Comparison of ENCODE assay signal across 14 mouse cellular contexts in the genomic region with DNA sequence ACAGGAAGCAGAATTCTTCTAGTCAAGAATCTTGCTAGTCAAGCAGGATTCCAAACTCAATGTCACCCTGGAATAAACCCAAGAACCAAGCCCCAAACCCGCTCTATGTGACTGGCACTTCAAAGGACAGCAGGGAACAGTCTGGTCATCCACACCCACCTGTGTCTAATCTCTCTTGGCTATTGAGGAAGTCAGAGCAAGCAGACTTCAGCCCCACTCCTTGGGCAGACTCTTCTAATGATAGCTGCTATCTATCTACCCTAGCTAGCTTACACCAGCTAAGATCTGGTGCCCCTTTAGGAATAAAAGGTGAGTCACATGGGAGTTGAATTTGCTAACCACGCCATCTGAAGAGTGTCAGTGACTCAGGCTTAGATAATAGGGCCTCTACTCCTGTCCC. TPM values are rescaled to one million over a fixed set of nuclear protein-coding genes. Genes with fewer than 3 reads are reported as not detected.
DNase-seq lines count a peak whose midpoint lies in the region; ATAC-seq and TF ChIP-seq lines count a peak whose summit lies in the region.
"Had no signal": no experiment of that assay in that cellular context is flagged by ENCODE, and none has a peak within 500 bp of the region (broad histone marks: within the 10 kb centered on the region; RNA-seq: fewer than 3 reads in every experiment).

No protein-coding gene starts in this region.

- no peak overlapping the region for H3K4me2 ChIP-seq in liver, embryonic 13.5 days
- no peak overlapping the region for H3K4me2 ChIP-seq in liver, embryonic 12.5 days
- no peak overlapping the region for H3K4me2 ChIP-seq in forebrain, embryonic 14.5 days (ENCODE audit: low read length)
- H3K4me2 ChIP-seq: neural tube, embryonic 12.5 days had no signal

- H3K9me3 ChIP-seq in liver, embryonic 13.5 days (replicated peaks) = no peaks in the 10 kb centered on the region
- no peaks in the 10 kb centered on the region for H3K9me3 ChIP-seq in liver, embryonic 12.5 days (replicated peaks)
- H3K9me3 ChIP-seq in forebrain, embryonic 14.5 days (replicated peaks; ENCODE audit: control insufficient read depth, low read length) = no peaks in the 10 kb centered on the region
- H3K9me3 ChIP-seq: embryonic facial prominence, embryonic 10.5 days; neural tube, embryonic 12.5 days had no signal

- no peak for DNase-seq in gastrocnemius, adult 2 months
- DNase-seq in gastrocnemius, adult 8-10 months (ENCODE audit: low spot score in 2 of 2) = no peak
- no peak for DNase-seq in liver, embryonic 13.5 days
- no peak for DNase-seq in forebrain, embryonic 14.5 days (ENCODE audit: low spot score)
- no peak for DNase-seq in right cerebral cortex, postnatal 14 days
- DNase-seq: lung, postnatal 4 days had no signal

- 49% methylated on average over 2 of the region's 2 CpGs for WGBS in liver, embryonic 13.5 days (ENCODE audit: insufficient replicate concordance)
- 60% methylated on average over 2 of the region's 2 CpGs for WGBS in liver, embryonic 12.5 days (ENCODE audit: insufficient replicate concordance)
- WGBS in forebrain, embryonic 14.5 days = 86% methylated on average over 2 of the region's 2 CpGs

- intact Hi-C loops in gastrocnemius, adult 2 months (cut with DNase I) = loop anchor here (2.0 kb wide), 1 partner anchor 42 kb away; no protein-coding TSS in a partner anchor

- H3K9ac ChIP-seq in liver, embryonic 13.5 days = no peak overlapping the region
- no peak overlapping the region for H3K9ac ChIP-seq in liver, embryonic 12.5 days
- no peak overlapping the region for H3K9ac ChIP-seq in forebrain, embryonic 14.5 days (ENCODE audit: low read length)
- H3K9ac ChIP-seq: neural tube, embryonic 12.5 days had no signal

- H3K36me3 ChIP-seq in liver, embryonic 13.5 days = peaks cover 58% of the 10 kb centered on the region
- H3K36me3 ChIP-seq in liver, embryonic 12.5 days = peaks cover 66% of the 10 kb centered on the region
- peaks cover 63% of the 10 kb centered on the region for H3K36me3 ChIP-seq in forebrain, embryonic 14.5 days (ENCODE audit: control insufficient read depth, insufficient read depth, low read length)

- peaks cover 20% of the 10 kb centered on the region for H3K4me1 ChIP-seq in liver, embryonic 13.5 days (replicated peaks)
- peaks cover 24% of the 10 kb centered on the region for H3K4me1 ChIP-seq in liver, embryonic 12.5 days
- peaks cover 9% of the 10 kb centered on the region for H3K4me1 ChIP-seq in brown adipose tissue, adult 24 weeks (ENCODE audit: control insufficient read depth, insufficient read depth, insufficient read length, low read length)
- H3K4me1 ChIP-seq in forebrain, embryonic 14.5 days (ENCODE audit: control insufficient read depth, insufficient read depth, low read length) = no peaks in the 10 kb centered on the region
- H3K4me1 ChIP-seq: embryonic facial prominence, embryonic 10.5 days; neural tube, embryonic 12.5 days had no signal

- TF ChIP-seq CTCF in gastrocnemius, adult 2 months (IDR thresholded peaks at IDR 0.05) = no peak

- peak overlapping the region; percentile 68 for H3K27ac ChIP-seq in gastrocnemius, adult 2 months
- H3K27ac ChIP-seq in liver, embryonic 13.5 days = peak overlapping the region; percentile 37
- no peak overlapping the region for H3K27ac ChIP-seq in liver, embryonic 12.5 days
- H3K27ac ChIP-seq in brown adipose tissue, adult 24 weeks (replicated peaks; ENCODE audit: low read depth, low read length) = peak overlapping the region; percentile 65
- H3K27ac ChIP-seq in forebrain, embryonic 14.5 days (ENCODE audit: low read depth, low read length) = no peak overlapping the region
- H3K27ac ChIP-seq: embryonic facial prominence, embryonic 10.5 days; neural tube, embryonic 12.5 days had no signal

- ATAC-seq in liver, embryonic 13.5 days (ENCODE audit: low read depth) = peak; percentile 26; the same call in 1 of the 2 replicates
- ATAC-seq in liver, embryonic 12.5 days = no peak
- 0 out of 2 replicates have a peak, but pooled peaks have one; percentile 22 for ATAC-seq in megakaryocyte-erythroid progenitor cell, adult 5-6 weeks (replicated peaks; ENCODE audit: low FRiP score, low TSS enrichment, poor library complexity, severe bottlenecking)
- no peak for ATAC-seq in forebrain, embryonic 14.5 days
- ATAC-seq: CD4-positive, CD25-positive, alpha-beta regulatory T cell, adult 4 months had no signal

- H3K4me3 ChIP-seq in gastrocnemius, adult 2 months = no peak overlapping the region
- no peak overlapping the region for H3K4me3 ChIP-seq in liver, embryonic 13.5 days (replicated peaks)
- H3K4me3 ChIP-seq in liver, embryonic 12.5 days = no peak overlapping the region
- H3K4me3 ChIP-seq in brown adipose tissue, adult 24 weeks (ENCODE audit: insufficient read depth, low read depth, low read length) = no peak overlapping the region
- H3K4me3 ChIP-seq in forebrain, embryonic 14.5 days (ENCODE audit: low read depth, low read length) = no peak overlapping the region
- H3K4me3 ChIP-seq: embryonic facial prominence, embryonic 10.5 days; neural tube, embryonic 12.5 days had no signal

- no peaks in the 10 kb centered on the region for H3K27me3 ChIP-seq in liver, embryonic 13.5 days
- no peaks in the 10 kb centered on the region for H3K27me3 ChIP-seq in liver, embryonic 12.5 days (replicated peaks)
- H3K27me3 ChIP-seq in forebrain, embryonic 14.5 days (replicated peaks; ENCODE audit: control insufficient read depth, insufficient read depth, low read length) = no peaks in the 10 kb centered on the region
- H3K27me3 ChIP-seq: neural tube, embryonic 12.5 days had no signal

RNA-seq across cellular contexts. Expression of gene Ctnnd1, which starts 31.7 kb away (rescaled TPM):
- 10 to 100 TPM; 25.8 to 35.1 TPM for total RNA-seq in gastrocnemius, adult 2 months (2021)
- total RNA-seq in gastrocnemius, adult 8-10 months (2022) = 10 to 100 TPM; 20.7 to 26.6 (median 21.9) TPM
- 10.8 and 16.7 TPM in 2 replicates for polyA plus RNA-seq in liver, embryonic 13.5 days (2015; fragmentation: Nextera tagmentation; extraction: Ambion mirVana)
- 18.6 and 20.5 TPM in 2 replicates for polyA plus RNA-seq in liver, embryonic 12.5 days (2016; fragmentation: Nextera tagmentation; extraction: Ambion mirVana)
- 32.5 and 35.3 TPM in 2 replicates for polyA plus RNA-seq in brown adipose tissue, adult 24 weeks (2012; ENCODE audit: insufficient read depth, insufficient read length, missing spikeins)
- 24.2 and 27.2 TPM in 2 replicates for total RNA-seq in megakaryocyte-erythroid progenitor cell, adult 5-6 weeks (2014; fragmentation: Nextera tagmentation)
- 14.9 and 20.1 TPM in 2 replicates for total RNA-seq in megakaryocyte-erythroid progenitor cell, adult 5-6 weeks (2017)
- 27.1 and 27.8 TPM in 2 replicates for polyA plus RNA-seq in forebrain, embryonic 14.5 days (2014; fragmentation: Nextera tagmentation; extraction: Ambion mirVana)

RNA-seq across cellular contexts. Expression of gene Btbd18, which starts 40.0 kb away (rescaled TPM):
- not detected for total RNA-seq in gastrocnemius, adult 2 months (2021)
- not detected for total RNA-seq in gastrocnemius, adult 8-10 months (2022)
- polyA plus RNA-seq in liver, embryonic 13.5 days (2015; fragmentation: Nextera tagmentation; extraction: Ambion mirVana) = 0.03 and 0.06 TPM in 2 replicates
- polyA plus RNA-seq in liver, embryonic 12.5 days (2016; fragmentation: Nextera tagmentation; extraction: Ambion mirVana) = 0.04 and 0.10 TPM in 2 replicates
- polyA plus RNA-seq in brown adipose tissue, adult 24 weeks (2012; ENCODE audit: insufficient read depth, insufficient read length, missing spikeins) = not detected in 2 replicates
- total RNA-seq in megakaryocyte-erythroid progenitor cell, adult 5-6 weeks (2014; fragmentation: Nextera tagmentation) = not detected in 2 replicates
- total RNA-seq in megakaryocyte-erythroid progenitor cell, adult 5-6 weeks (2017) = not detected in 2 replicates
- polyA plus RNA-seq in forebrain, embryonic 14.5 days (2014; fragmentation: Nextera tagmentation; extraction: Ambion mirVana) = 0.10 and 0.33 TPM in 2 replicates
- total RNA-seq: layer of hippocampus, adult 18-20 months had no signal
- polyA plus RNA-seq: brain, embryonic 14.5 days had no signal

RNA-seq across cellular contexts. Expression of gene Selenoh, which starts 51.7 kb away (rescaled TPM):
- 10 to 100 TPM; 10.7 to 16.4 TPM for total RNA-seq in gastrocnemius, adult 2 months (2021)
- 10 to 100 TPM; 13.4 to 19.9 (median 16.4) TPM for total RNA-seq in gastrocnemius, adult 8-10 months (2022)
- polyA plus RNA-seq in liver, embryonic 13.5 days (2015; fragmentation: Nextera tagmentation; extraction: Ambion mirVana) = 143 and 145 TPM in 2 replicates
- polyA plus RNA-seq in liver, embryonic 12.5 days (2016; fragmentation: Nextera tagmentation; extraction: Ambion mirVana) = 163 and 165 TPM in 2 replicates
- polyA plus RNA-seq in brown adipose tissue, adult 24 weeks (2012; ENCODE audit: insufficient read depth, insufficient read length, missing spikeins) = 27.5 and 33.4 TPM in 2 replicates
- total RNA-seq in megakaryocyte-erythroid progenitor cell, adult 5-6 weeks (2014; fragmentation: Nextera tagmentation) = 164 and 169 TPM in 2 replicates
- 70.6 and 79.2 TPM in 2 replicates for total RNA-seq in megakaryocyte-erythroid progenitor cell, adult 5-6 weeks (2017)
- polyA plus RNA-seq in forebrain, embryonic 14.5 days (2014; fragmentation: Nextera tagmentation; extraction: Ambion mirVana) = 277 and 350 TPM in 2 replicates

RNA-seq across cellular contexts. Expression of gene Gm28635, which starts 58.9 kb away (rescaled TPM):
- 1 to 10 TPM; 1.1 to 1.9 TPM for total RNA-seq in gastrocnemius, adult 2 months (2021)
- total RNA-seq in gastrocnemius, adult 8-10 months (2022) = 1 to 10 TPM in 1 of 4 experiments, not detected in 3; 1.4 TPM
- not detected in 2 replicates for polyA plus RNA-seq in liver, embryonic 13.5 days (2015; fragmentation: Nextera tagmentation; extraction: Ambion mirVana)
- not detected in 2 replicates for polyA plus RNA-seq in liver, embryonic 12.5 days (2016; fragmentation: Nextera tagmentation; extraction: Ambion mirVana)
- not detected in 2 replicates for polyA plus RNA-seq in brown adipose tissue, adult 24 weeks (2012; ENCODE audit: insufficient read depth, insufficient read length, missing spikeins)
- total RNA-seq in megakaryocyte-erythroid progenitor cell, adult 5-6 weeks (2014; fragmentation: Nextera tagmentation) = 0.82 TPM in 1 of 2 replicates, not detected in the other
- not detected in 2 replicates for total RNA-seq in megakaryocyte-erythroid progenitor cell, adult 5-6 weeks (2017)
- polyA plus RNA-seq in forebrain, embryonic 14.5 days (2014; fragmentation: Nextera tagmentation; extraction: Ambion mirVana) = not detected in 2 replicates
- polyA plus RNA-seq: CD4-positive, CD25-positive, alpha-beta regulatory T cell, adult 4 months; embryonic facial prominence, embryonic 10.5 days; neural tube, embryonic 12.5 days had no signal

RNA-seq across cellular contexts. Expression of gene Med19, which starts 59.3 kb away (rescaled TPM):
- 1 to 10 TPM; 6.8 to 7.9 TPM for total RNA-seq in gastrocnemius, adult 2 months (2021)
- total RNA-seq in gastrocnemius, adult 8-10 months (2022) = 1 to 10 TPM; 6.0 to 8.0 (median 6.9) TPM
- polyA plus RNA-seq in liver, embryonic 13.5 days (2015; fragmentation: Nextera tagmentation; extraction: Ambion mirVana) = 22.8 and 26.2 TPM in 2 replicates
- 27.2 and 28.1 TPM in 2 replicates for polyA plus RNA-seq in liver, embryonic 12.5 days (2016; fragmentation: Nextera tagmentation; extraction: Ambion mirVana)
- polyA plus RNA-seq in brown adipose tissue, adult 24 weeks (2012; ENCODE audit: insufficient read depth, insufficient read length, missing spikeins) = 11.5 and 13.0 TPM in 2 replicates
- total RNA-seq in megakaryocyte-erythroid progenitor cell, adult 5-6 weeks (2014; fragmentation: Nextera tagmentation) = 29.3 and 38.1 TPM in 2 replicates
- total RNA-seq in megakaryocyte-erythroid progenitor cell, adult 5-6 weeks (2017) = 26.8 and 30.1 TPM in 2 replicates
- polyA plus RNA-seq in forebrain, embryonic 14.5 days (2014; fragmentation: Nextera tagmentation; extraction: Ambion mirVana) = 55.3 and 59.8 TPM in 2 replicates

Comparison
In these comparisons a context has a peak if more than half of its experiments do, and no peak if none do; other contexts are left out.
1. H3K27ac ChIP-seq: peak in gastrocnemius, adult 2 months (single experiment), liver, embryonic 13.5 days (single experiment) and brown adipose tissue, adult 24 weeks (single experiment); none in liver, embryonic 12.5 days (single experiment) and forebrain, embryonic 14.5 days (single experiment).
2. ATAC-seq: peak in liver, embryonic 13.5 days (single experiment) and megakaryocyte-erythroid progenitor cell, adult 5-6 weeks (single experiment); none in liver, embryonic 12.5 days (single experiment) and forebrain, embryonic 14.5 days (single experiment).